Mouse (Mus musculus) neural tube, embryonic 15.5 days (tissue): ENCODE measurements at regions not wholly inside any gene's neighbourhood (a gene's known extent, or its start where the extent isn't known, plus 50 kb on each side); places are given as distances from the start of the nearest gene placed in this dataset.

ENCODE experiments used
- ATAC-seq: fragments of 200-750 bp; cut with Nextera tagmentation; 2 replicates; pipeline ENCODE4 v1.8.0; 2017; ENCODE audit warnings: mild to moderate bottlenecking, moderate TSS enrichment, moderate library complexity; ENCODE audit not compliant: low FRiP score
- H3K27ac ChIP-seq: fragments of 300-500 bp; sonication (generic); replicated peaks from 2 replicates; pipeline ENCODE4 v1.5.1; 2015; ENCODE audit warnings: mild to moderate bottlenecking, inconsistent platforms
- H3K27me3 ChIP-seq: fragments of 300-500 bp; sonication (generic); replicated peaks from 2 replicates; pipeline ENCODE4 v1.6.1; 2015; ENCODE audit warnings: inconsistent platforms
- H3K36me3 ChIP-seq: fragments of 300-500 bp; sonication (generic); 2 replicates; pipeline ENCODE4 v1.6.1; 2015; ENCODE audit warnings: inconsistent platforms
- H3K4me1 ChIP-seq: fragments of 300-500 bp; sonication (generic); 2 replicates; pipeline ENCODE4 v1.6.1; 2015; ENCODE audit warnings: inconsistent platforms
- H3K4me2 ChIP-seq: fragments of 300-500 bp; sonication (generic); 2 replicates; pipeline ENCODE4 v1.6.1; 2015; ENCODE audit warnings: inconsistent platforms, mild to moderate bottlenecking, moderate library complexity
- H3K4me3 ChIP-seq: fragments of 300-500 bp; sonication (generic); replicated peaks from 2 replicates; pipeline ENCODE4 v1.5.1; 2015; ENCODE audit warnings: mild to moderate bottlenecking, inconsistent platforms
- H3K9ac ChIP-seq: fragments of 300-500 bp; sonication (generic); replicated peaks from 2 replicates; pipeline ENCODE4 v1.6.1; 2015; ENCODE audit warnings: mild to moderate bottlenecking, inconsistent platforms
- H3K9me3 ChIP-seq: fragments of 300-500 bp; sonication (generic); replicated peaks from 2 replicates; pipeline ENCODE4 v1.6.1; 2016; ENCODE audit warnings: inconsistent platforms
- WGBS: fragments of 180-500 bp; shearing (Covaris S2); methylation state at CpG from one replicate; pipeline ENCODE4 v1.1.7; 2015; ENCODE audit warnings: mixed read lengths; 5-methylcytosine and 5-hydroxymethylcytosine counted together

- Histone ChIP-seq H3K9me3 (no peaks in the 10 kb centered on the region), H3K4me3 (no peak overlapping the region), H3K36me3 (no peaks in the 10 kb centered on the region), H3K4me1 (no peaks in the 10 kb centered on the region), H3K27ac (no peak overlapping the region), H3K27me3 (no peaks in the 10 kb centered on the region), H3K4me2 (no peak overlapping the region), H3K9ac (no peak overlapping the region)
- ATAC-seq: no peak
- WGBS: 95% methylated on average over 3 of the region's 3 CpGs
Measured at GRCm38 (mm10) chr13:45332031-45332430, 57.5 kb upstream of the Mylip start.

GRCm38 (mm10) chr13:45333634-45334033 lies 55.9 kb upstream of the Mylip start:
- WGBS: 78% methylated on average over 5 of the region's 5 CpGs
- no peak for ATAC-seq
- Histone ChIP-seq H3K9ac (no peak overlapping the region), H3K4me1 (no peaks in the 10 kb centered on the region), H3K27me3 (no peaks in the 10 kb centered on the region), H3K9me3 (no peaks in the 10 kb centered on the region), H3K36me3 (no peaks in the 10 kb centered on the region), H3K4me2 (no peak overlapping the region), H3K27ac (no peak overlapping the region), H3K4me3 (no peak overlapping the region)
